Mouse (Mus musculus) hindbrain, embryonic 10.5 days (tissue): ENCODE results near the gene Nol11. TPM values are rescaled to one million over a fixed set of nuclear protein-coding genes. Genes with fewer than 3 reads are reported as not detected.

Experiments used
- DNase-seq: peaks from one replicate; pipeline ENCODE4 v3.0.0-alpha.2; 2017; ENCODE audit warnings: low spot score
- H3K27ac ChIP-seq: fragments of 300-500 bp; sonication (generic); 2 replicates; pipeline ENCODE4 v1.5.1; 2016; ENCODE audit warnings: mild to moderate bottlenecking, moderate library complexity
- H3K27me3 ChIP-seq: fragments of 300-500 bp; sonication (generic); 2 replicates; pipeline ENCODE4 v1.6.1; 2016; ENCODE audit warnings: mild to moderate bottlenecking; ENCODE audit not compliant: poor library complexity, insufficient read depth, severe bottlenecking
- H3K36me3 ChIP-seq: fragments of 300-500 bp; sonication (generic); 2 replicates; pipeline ENCODE4 v1.6.1; 2016; ENCODE audit warnings: mild to moderate bottlenecking, moderate library complexity
- H3K4me1 ChIP-seq: fragments of 300-500 bp; sonication (generic); replicated peaks from 2 replicates; pipeline ENCODE4 v1.6.1; 2016; ENCODE audit warnings: mild to moderate bottlenecking
- H3K4me3 ChIP-seq: fragments of 300-500 bp; sonication (generic); 2 replicates; pipeline ENCODE4 v1.5.1; 2016; ENCODE audit warnings: mild to moderate bottlenecking, moderate library complexity
- H3K9me3 ChIP-seq: fragments of 300-500 bp; sonication (generic); 2 replicates; pipeline ENCODE4 v1.6.1; 2016; ENCODE audit warnings: mild to moderate bottlenecking, moderate library complexity
- WGBS: fragments of 180-500 bp; shearing (Covaris S2); methylation state at CpG from one replicate; pipeline ENCODE4 v1.1.7; 2016; 5-methylcytosine and 5-hydroxymethylcytosine counted together
- polyA plus RNA-seq: library from polyadenylated mRNA; unstranded; fragments of >200 nt; fragmentation: Nextera tagmentation; extraction: Ambion mirVana; gene quantifications from 2 replicates; pipeline ENCODE4 v1.2.1, GENCODE M21; 2016

The Nol11 gene
- 64.5 and 68.8 TPM in 2 replicates for polyA plus RNA-seq

DNA sequence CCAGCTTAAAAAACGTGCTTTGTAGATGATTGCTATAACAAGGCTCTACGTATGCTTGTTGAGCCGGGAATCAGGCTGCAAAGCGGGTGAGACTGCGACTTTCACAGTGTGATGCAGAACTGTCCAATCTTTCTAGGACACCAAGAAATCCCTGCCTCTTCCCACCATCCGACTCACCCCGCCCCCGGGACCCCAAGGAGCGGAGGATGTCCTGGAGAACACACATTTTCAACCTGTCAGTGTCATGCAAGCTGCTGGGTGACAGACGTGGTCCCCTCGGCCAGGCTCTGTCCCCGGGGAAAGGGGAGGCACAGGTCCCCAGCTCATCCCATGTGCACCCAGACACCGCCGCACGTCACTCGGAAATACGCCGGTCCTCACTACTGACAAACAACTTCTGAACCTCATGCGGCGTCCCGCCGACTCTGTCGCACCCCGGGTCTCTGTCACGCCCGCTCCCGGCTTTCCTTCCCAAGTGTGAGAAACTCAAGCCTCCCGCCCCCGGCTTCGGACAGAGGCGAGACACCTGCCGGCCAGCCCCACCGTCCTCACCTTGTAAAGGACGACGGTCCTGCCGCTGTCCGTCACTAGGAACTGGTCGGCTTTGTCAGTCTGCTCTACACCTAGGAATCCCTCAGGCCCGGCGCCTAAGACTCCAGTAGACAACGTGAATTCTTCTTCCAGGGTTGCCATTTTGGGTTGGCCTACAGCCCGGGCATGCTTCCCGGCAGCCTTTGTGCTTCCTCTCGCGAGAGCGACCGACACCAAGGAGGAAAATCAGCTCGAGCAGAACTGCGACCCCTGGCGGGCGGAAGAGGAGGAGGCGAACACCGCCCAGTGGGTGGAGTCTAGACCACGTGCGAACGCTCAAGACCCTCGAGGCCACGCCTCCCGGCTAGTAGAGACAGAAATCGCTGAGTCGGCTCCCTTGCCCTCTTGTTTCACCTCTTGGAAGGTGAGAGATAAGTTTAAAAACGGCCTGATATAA lies at the start of gene Nol11:
Nol11 (minus strand) TSS at position 817 of the 988 bp plus-strand sequence.
- peaks cover 7% of the 10 kb centered on the region for H3K4me1 ChIP-seq
- no peaks in the 10 kb centered on the region for H3K27me3 ChIP-seq
- DNase-seq, result peak; percentile 98
- H3K4me3 ChIP-seq, result peak within 1 kb of the TSS; percentile 91
- H3K9me3 ChIP-seq, result no peaks in the 10 kb centered on the region
- WGBS, result under 1% methylated on average over 62 of the region's 62 CpGs
- H3K36me3 ChIP-seq, result peaks cover 34% of the 10 kb centered on the region
- H3K27ac ChIP-seq, result peak within 1 kb of the TSS; percentile 92

DNA sequence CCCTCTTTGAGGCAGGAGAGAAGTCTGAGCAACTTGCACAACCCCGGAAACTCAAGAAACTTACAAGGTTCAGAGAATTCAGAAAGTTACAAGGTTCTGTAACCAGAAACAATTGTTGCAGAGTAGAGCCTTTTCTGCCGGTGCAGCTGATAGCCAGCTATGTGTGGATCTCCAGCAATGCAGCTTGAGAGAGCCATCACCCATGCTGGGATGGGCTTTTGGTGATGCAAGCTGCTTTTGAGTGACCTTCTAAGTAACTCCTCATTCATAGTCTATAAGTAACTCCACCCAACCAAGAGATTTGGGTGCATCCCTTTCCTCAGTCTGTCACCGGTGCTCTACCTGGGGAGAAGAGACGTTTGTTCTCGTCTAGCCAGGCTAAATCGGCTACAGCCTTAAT lies 49.3 kb upstream of the Nol11 start:
- H3K4me3 ChIP-seq, result no peak overlapping the region
- DNase-seq, result no peak
- no peaks in the 10 kb centered on the region for H3K9me3 ChIP-seq
- 89% methylated on average over 6 of the region's 6 CpGs for WGBS
- no peaks in the 10 kb centered on the region for H3K27me3 ChIP-seq
- H3K27ac ChIP-seq, result no peak overlapping the region
- peaks cover 7% of the 10 kb centered on the region for H3K36me3 ChIP-seq
- H3K4me1 ChIP-seq, result peaks cover 7% of the 10 kb centered on the region; the same call in 1 of the 2 replicates

DNA sequence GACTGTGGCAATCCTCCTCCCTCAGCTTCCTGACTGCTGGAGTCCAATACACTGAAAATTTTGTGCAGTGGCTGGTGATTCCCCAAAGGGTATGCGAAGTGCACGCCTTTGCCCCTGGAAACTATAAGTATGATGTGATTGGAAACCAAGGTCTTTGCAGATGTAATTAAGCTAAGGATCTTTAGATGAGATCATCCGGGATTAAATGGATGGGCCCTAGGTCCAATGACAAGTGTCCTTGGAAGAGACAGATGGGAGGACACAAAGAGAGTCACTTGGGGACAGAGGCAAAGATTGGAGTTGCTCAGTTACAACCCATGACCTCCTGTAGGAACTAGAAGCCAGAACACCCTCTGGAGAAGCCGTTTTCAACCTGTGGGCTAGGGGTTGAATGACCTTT lies 48.4 kb upstream of the Nol11 start:
- Histone ChIP-seq H3K4me1 (no peaks in the 10 kb centered on the region), H3K4me3 (no peak overlapping the region), H3K9me3 (no peaks in the 10 kb centered on the region), H3K27ac (no peak overlapping the region), H3K36me3 (peaks cover 7% of the 10 kb centered on the region), H3K27me3 (no peaks in the 10 kb centered on the region)
- WGBS, result 94% methylated on average over 4 of the region's 4 CpGs
- no peak for DNase-seq

DNA sequence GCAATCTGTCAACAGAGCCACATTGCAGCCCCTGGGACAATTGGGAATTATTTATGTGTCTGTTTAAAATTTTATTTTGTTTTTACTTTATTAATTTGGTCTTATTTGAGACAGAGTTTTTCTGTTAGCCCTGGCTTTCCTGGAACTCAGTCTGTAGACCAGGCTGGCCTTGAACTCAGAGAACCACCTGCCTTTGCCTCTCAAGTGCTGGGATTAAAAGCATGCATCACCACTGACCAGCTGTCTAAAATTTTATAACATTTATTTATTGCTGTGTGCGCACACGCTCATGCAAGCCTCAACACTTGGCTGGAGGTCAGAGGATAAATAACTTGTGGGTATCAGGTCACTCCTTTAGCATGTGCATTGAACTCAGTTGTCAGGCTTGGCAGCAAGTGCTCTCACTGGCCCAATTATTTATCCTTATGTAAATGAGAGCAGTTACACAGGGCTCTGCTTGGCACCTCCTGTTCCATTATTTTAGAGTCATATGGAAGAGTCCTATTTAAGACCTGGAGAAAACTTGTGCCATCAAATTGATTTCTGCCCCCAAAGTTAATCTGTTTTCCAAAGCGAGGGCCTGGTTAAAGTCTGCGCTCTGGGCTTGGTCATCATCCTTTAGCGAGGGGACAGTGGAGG lies 44.2 kb upstream of the Nol11 start:
- DNase-seq, result no peak
- WGBS, result 89% methylated on average over 5 of the region's 5 CpGs
- Histone ChIP-seq H3K9me3 (0 out of 2 replicates have a peak, but pooled peaks cover 3% of the 10 kb centered on the region), H3K27ac (no peak overlapping the region), H3K4me3 (no peak overlapping the region), H3K36me3 (peaks cover 26% of the 10 kb centered on the region), H3K27me3 (no peaks in the 10 kb centered on the region), H3K4me1 (no peaks in the 10 kb centered on the region)

DNA sequence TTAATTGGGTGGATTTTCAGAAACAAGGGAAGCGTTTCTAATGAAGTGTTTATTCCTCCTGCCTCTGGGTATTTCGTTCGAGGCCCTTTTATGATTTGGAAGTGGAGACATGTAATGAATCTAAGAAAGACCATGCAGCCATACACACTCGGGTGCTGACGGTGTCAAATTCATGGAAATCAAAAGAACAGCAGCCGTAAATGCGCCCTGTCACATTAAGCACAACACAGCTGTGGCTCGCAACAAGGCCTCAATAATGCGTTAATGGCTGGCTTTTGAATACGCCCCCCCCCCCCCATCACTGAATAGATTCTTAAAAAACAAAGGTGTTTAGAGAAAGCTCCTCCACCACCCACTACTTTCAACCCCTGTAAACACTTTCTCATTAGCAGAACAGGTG lies 40.9 kb upstream of the Nol11 start:
- H3K27me3 ChIP-seq, result no peaks in the 10 kb centered on the region
- no peak overlapping the region for H3K27ac ChIP-seq
- H3K4me3 ChIP-seq, result no peak overlapping the region
- DNase-seq, result no peak
- WGBS, result 87% methylated on average over 10 of the region's 10 CpGs
- 0 out of 2 replicates have a peak, but pooled peaks cover 3% of the 10 kb centered on the region for H3K9me3 ChIP-seq
- H3K4me1 ChIP-seq, result no peaks in the 10 kb centered on the region
- peaks cover 51% of the 10 kb centered on the region for H3K36me3 ChIP-seq

DNA sequence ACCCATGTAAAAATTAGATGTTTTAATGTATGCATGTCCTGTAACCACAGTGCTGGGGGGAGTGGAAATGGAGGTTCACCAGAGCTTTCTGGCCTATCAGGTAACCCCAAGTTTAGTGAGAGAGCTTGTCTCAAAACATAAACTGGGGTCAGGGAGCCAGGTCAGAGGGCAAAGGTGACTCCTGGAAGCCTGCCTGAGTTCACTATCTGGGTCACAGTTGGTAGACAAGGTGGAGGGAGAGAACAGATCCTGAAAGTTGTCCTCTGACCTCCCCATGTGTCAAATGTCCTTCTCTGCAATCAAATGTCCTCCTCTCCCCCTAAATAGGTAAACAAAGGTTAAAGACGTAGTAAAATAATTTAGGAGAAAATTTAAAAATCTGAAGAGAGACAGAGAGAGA lies 37.2 kb upstream of the Nol11 start:
- H3K36me3 ChIP-seq, result peaks cover 35% of the 10 kb centered on the region
- 0 out of 2 replicates have a peak, but pooled peaks cover under 1% of the 10 kb centered on the region for H3K9me3 ChIP-seq
- no peak overlapping the region for H3K4me3 ChIP-seq
- no peak for DNase-seq
- no peaks in the 10 kb centered on the region for H3K27me3 ChIP-seq
- 0 out of 2 replicates have a peak, but pooled peaks cover 5% of the 10 kb centered on the region for H3K4me1 ChIP-seq
- 82% methylated on average over 1 of the region's 1 CpGs for WGBS
- H3K27ac ChIP-seq, result no peak overlapping the region

DNA sequence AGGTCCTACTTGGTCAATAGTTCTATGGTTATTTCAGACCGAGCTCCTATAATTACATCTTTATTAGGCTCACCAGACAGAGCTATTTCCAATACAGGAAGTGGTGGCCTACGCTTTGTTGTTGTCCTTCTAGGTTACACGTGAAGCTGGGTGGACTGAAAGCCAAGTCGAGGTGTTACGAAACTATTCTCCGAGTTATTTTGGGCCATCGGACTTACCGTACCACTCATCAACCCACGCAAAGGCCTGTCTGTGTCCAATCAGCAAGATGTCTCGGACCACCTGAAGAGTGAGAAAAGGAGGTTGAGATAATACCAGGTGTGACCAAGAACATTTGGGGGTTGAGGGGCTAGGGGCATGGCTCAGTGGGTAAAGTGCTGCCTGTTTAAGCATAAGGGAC lies 36.8 kb upstream of the Nol11 start:
- 0 out of 2 replicates have a peak, but pooled peaks cover 5% of the 10 kb centered on the region for H3K4me1 ChIP-seq
- DNase-seq, result no peak
- no peaks in the 10 kb centered on the region for H3K27me3 ChIP-seq
- no peak overlapping the region for H3K27ac ChIP-seq
- 95% methylated on average over 10 of the region's 10 CpGs for WGBS
- peaks cover 33% of the 10 kb centered on the region for H3K36me3 ChIP-seq
- no peak overlapping the region for H3K4me3 ChIP-seq
- H3K9me3 ChIP-seq, result no peaks in the 10 kb centered on the region

DNA sequence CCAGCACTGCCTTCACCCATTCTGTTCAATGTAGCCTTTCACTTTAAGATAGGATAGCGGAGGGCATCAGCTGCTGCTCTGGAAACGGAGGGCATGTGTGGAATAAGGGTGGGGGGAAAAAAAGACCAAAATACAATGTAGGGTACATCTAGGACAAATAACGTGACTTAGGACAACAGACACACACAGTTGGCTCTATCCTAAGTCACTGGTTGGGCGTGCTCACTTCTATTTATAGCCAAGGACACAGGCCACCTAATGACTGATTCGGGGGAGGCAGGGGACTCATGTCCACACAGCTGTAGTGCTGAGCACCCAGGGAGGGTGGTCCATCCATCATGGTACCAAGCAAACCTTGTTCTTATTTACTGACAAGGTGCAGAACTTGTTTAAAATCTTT lies 36.1 kb upstream of the Nol11 start:
- 86% methylated on average over 5 of the region's 5 CpGs for whole genome bisulfite sequencing
- Histone ChIP-seq H3K4me1 (0 out of 2 replicates have a peak, but pooled peaks cover 5% of the 10 kb centered on the region), H3K4me3 (no peak overlapping the region), H3K27ac (no peak overlapping the region), H3K27me3 (no peaks in the 10 kb centered on the region), H3K9me3 (no peaks in the 10 kb centered on the region), H3K36me3 (peaks cover 33% of the 10 kb centered on the region)
- DNase-seq, result no peak

DNA sequence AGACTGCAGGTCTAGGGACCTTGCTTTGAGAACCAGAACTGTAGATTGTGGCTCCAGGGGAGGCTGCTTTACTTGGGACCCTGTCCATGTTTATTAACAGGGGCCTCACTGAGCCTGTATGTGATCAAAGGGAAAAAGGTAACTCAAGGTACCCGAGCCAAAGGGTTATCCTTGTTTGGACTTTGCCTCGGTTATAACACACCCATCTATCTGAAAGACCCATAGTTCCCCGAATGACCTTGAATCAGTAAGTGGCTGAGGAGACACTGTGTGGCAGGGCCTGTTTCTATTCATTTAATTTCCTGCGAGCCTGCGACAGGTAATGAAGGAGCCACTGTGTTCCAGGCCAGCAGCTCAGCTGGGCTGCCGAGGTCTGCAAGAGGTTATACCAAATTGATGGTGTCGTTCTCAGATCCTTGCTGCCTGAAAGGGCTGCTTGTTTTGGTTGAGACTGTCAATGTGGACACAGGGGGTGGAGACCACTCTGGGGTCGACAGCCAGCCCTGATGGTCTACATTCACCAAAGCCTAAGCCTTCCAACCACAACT lies 34.6 kb upstream of the Nol11 start:
- WGBS, result 73% methylated on average over 8 of the region's 8 CpGs
- no peaks in the 10 kb centered on the region for H3K27me3 ChIP-seq
- no peak for DNase-seq
- H3K4me1 ChIP-seq, result 0 out of 2 replicates have a peak, but pooled peaks cover 5% of the 10 kb centered on the region
- peaks cover 30% of the 10 kb centered on the region for H3K36me3 ChIP-seq
- no peaks in the 10 kb centered on the region for H3K9me3 ChIP-seq
- no peak overlapping the region for H3K4me3 ChIP-seq
- no peak overlapping the region for H3K27ac ChIP-seq

DNA sequence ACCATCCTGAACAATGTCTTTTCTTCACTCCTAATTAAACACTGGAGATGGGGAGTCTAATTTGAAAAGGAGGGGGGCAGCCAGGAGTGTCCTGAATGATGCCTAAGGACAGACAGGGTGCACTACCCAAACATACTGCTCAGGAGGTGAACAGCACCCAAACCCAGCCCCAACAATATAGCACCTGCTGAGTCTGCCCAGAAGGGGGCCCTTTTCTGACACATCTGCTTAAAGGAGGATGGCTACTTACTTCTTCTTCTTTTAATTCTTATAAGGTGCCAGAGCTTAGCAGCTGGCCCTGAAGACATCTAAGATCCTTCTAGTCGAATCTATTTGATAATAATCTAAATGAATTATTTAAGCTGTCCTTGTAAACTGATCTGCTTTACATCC lies 34.0 kb upstream of the Nol11 start:
- Histone ChIP-seq H3K27ac (no peak overlapping the region), H3K4me3 (no peak overlapping the region), H3K9me3 (no peaks in the 10 kb centered on the region), H3K4me1 (0 out of 2 replicates have a peak, but pooled peaks cover 5% of the 10 kb centered on the region), H3K27me3 (no peaks in the 10 kb centered on the region), H3K36me3 (peaks cover 24% of the 10 kb centered on the region)
- no peak for DNase-seq
- 70% methylated on average over 1 of the region's 1 CpGs for WGBS

DNA sequence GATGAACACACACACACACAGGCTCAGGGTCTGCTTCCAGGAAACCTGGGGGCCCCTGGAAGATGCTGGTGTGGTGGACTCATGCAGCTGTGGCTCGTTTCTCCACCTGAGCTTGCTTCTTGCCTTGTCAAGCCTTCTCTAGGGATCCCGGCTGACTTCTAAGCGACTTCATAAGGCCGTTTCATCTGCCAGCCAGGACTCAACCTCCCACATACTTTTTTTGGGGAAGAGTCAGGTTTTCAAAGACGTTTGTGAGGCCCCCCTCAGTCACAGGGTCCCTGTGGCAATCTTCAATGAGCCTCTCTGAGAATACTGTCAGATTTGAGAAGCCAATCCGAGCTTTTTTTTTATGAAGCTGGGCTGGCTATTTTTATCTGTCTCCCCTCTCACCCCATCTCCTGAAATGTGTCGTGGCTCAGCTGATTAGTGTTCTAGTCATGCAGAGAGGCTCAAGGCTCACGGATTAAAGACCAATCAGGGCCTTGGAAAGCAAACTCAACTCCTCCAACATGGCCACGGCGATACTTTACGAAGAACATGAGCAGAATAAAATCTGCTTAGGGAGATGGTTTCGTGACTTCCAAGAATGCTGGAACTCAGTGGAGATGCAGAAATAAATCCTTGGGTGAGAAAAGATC lies 33.5 kb upstream of the Nol11 start:
- DNase-seq, result no peak
- Histone ChIP-seq H3K9me3 (no peaks in the 10 kb centered on the region), H3K27me3 (no peaks in the 10 kb centered on the region), H3K4me1 (0 out of 2 replicates have a peak, but pooled peaks cover 5% of the 10 kb centered on the region), H3K27ac (no peak overlapping the region), H3K36me3 (peaks cover 19% of the 10 kb centered on the region), H3K4me3 (no peak overlapping the region)
- WGBS, result 80% methylated on average over 12 of the region's 12 CpGs

DNA sequence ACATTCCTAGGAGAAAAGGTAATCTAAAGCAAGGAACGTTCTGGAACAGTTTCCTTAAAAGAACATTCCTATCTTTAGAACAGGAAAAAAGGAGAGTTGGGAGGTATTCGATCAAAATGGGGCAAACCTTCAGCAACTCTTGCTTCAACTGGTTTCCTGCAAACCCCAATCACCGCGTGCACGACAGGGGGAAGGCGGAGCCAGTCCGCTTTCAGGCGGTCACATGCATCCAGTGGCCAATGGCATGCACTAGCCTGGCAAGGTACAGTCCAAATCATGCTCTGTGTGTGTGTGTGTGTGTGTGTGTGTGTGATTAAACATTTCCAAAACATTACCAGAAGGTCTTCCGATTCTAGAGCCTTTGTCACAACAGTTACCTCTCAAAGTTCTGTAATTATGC lies 25.9 kb upstream of the Nol11 start:
- no peak overlapping the region for H3K27ac ChIP-seq
- H3K36me3 ChIP-seq, result peaks cover 21% of the 10 kb centered on the region
- DNase-seq, result no peak
- no peaks in the 10 kb centered on the region for H3K9me3 ChIP-seq
- 0 out of 2 replicates have a peak, but pooled peaks cover 7% of the 10 kb centered on the region for H3K4me1 ChIP-seq
- no peak overlapping the region for H3K4me3 ChIP-seq
- 87% methylated on average over 9 of the region's 9 CpGs for WGBS
- H3K27me3 ChIP-seq, result no peaks in the 10 kb centered on the region
